Mouse (Mus musculus): ENCODE measurements around the gene Sertad3.

The Sertad3 gene

GRCm38 (mm10) chr7:27467648-27468047, 5.9 kb upstream of the Sertad3 start:
- no peak for DNase-seq (ENCODE audit: low read depth, low spot score)

DNA sequence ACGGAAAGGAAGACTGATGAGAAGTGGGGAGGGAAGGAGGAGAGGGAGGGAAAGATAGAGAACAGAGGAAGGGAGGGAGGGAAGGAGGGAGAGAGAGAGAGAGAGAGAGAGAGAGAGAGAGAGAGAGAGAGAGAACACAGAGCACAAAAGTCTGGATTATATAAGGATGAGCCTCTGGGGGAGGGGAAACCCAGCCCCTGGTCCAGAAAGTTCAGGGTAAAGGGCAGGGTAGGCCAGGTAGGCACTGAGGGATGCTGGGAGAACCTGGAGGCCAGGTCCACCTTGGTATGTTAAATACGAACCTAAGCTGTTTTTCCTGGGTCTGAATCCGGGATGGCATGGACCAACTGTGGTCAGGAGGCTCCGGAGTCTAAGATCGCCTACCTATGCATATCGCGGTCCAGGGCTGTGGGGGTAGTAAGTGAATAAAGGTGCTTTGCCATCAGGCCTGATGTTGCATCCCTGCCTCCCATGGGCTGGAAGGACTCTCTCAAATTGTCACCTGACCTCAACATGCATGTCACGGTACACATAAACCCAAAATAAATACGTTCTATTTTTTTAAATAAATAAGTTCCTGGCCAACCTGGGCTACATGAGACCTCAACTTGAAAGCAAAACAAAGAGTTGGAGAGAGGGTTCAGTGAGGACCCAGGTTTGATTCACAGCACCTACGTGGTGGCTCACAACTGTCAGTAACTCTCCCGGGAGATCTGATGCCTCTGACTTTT, 2.0 kb upstream of the Sertad3 start:
- no peak for DNase-seq (ENCODE audit: low read depth, low spot score)

GRCm38 (mm10) chr7:27472596-27472995, 972 bp upstream of the Sertad3 start:
- DNase-seq (ENCODE audit: low read depth, low spot score): no peak

DNA sequence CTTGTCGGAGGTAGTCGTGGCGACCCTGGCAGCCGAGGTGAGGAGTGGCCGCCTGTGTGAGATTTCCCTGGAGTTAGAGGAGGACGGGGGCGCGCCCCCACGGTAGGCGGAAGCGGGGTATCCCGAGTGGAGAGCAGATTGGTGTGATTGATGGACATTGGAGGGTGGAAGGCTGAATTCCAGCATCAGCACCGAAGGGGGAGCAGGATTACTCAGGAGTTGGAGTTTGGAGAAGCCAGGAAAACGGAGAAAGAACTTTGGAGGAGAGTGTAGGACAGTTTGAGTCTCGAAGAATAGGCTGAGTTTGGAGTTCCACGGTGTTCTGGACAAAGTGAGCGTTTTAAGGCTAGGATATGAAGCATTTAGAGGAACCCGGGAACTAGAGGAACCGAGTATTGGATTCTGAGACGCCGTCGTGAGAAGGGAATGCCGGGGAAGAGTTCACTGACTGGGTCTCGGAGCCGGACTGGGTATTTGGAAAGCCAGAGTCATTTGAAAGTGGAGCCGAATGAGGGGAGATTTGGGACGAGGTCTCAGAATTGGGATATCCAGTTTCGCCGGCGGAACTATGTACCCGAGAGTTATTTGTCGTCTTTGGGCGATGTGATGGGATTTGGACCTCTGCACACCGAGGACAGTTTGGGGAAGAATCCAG, 394 bp downstream of the Sertad3 start:
- DNase-seq (ENCODE audit: low read depth, low spot score): peak; percentile 54

GRCm38 (mm10) chr7:27474490-27474954, 954 bp downstream of the Sertad3 start:
- peak; percentile 96 for DNase-seq (ENCODE audit: low read depth, low spot score)

DNA sequence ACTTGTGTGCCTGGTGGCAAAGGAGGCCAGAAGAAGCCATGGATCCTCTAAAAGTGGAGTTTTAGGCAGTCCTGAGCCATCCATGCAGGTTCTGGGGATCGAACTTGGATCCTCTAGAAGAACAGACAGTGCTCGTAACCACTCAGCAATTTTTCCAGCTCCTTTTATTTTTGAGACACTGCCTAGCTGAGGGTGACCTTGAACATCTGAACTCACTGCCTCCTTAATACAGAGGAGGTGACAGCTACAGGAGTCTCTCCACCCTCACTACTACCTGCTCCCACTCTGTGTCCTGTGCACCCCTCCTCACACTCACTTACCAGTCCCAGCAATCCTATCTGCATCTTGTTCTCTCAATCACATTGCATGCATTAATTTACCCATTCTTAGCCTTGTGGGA, 2.0 kb downstream of the Sertad3 start:
- DNase-seq (ENCODE audit: low read depth, low spot score): no peak

GRCm38 (mm10) chr7:27476098-27476635, 2.6 kb downstream of the Sertad3 start:
- no peak for DNase-seq (ENCODE audit: low read depth, low spot score)

- no peak for DNase-seq (ENCODE audit: low read depth, low spot score)
Measured at GRCm38 (mm10) chr7:27478561-27478960, 5.0 kb downstream of the Sertad3 start.

DNA sequence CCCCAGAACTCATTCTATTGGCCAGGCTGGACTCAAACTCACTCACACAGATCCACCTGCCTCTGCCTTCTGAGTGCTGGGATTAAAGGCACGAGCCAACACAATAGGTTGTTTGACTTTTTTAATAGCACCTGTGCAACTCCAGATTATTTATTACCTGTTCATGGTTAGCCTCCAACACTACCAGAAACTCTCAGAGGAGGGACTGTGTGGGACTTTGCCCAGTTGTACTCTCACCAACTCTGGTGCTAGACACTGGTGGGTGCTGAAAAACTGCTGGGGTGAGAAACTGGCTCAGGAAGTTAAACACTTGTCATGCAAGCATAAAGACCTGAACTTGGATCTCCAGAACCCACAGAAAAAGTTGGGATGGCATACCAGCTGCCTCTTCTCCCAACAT, 6.2 kb downstream of the Sertad3 start:
- no peak for DNase-seq (ENCODE audit: low read depth, low spot score)

DNA sequence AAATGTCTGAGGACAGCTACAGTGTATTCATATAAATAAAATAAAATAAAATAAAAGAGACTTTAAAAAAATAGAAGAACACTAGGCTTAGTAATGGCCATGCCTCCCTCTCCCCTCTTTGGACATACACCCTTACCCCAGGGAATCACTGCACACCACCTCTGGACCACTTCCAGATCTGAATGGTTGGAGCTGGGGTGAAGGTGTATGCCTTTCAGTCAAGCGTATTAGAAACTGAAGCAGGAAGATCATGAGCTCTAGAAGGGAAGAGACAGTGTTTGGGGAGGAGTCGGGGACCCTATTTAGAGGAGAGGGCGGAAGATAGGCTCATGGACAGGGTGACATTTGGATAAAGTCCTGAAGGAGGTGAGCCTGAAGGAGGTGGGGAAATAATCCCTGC, 6.9 kb downstream of the Sertad3 start:
- no peak for DNase-seq (ENCODE audit: low read depth, low spot score)

GRCm38 (mm10) chr7:27480927-27481626, 7.5 kb downstream of the Sertad3 start:
- DNase-seq (ENCODE audit: low read depth, low spot score): no peak

DNA sequence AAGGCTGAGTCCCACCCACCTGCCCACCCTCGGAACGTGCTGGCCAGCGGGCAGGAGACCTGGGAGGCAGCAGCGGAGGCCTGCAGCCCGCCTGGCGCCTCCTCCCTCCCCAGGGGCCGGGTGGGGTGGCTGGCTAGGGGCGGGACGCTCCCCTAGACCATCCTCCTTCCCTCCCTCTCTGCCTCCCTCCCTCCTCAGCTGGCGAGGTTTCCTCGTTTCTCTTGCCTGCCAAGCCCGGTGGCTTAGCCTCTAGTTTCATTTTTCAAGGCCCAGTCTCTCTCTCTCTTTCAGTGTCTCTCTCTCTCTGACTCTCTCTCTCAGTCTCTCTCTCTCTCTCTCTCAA, 8.0 kb downstream of the Sertad3 start:
- peak; percentile 73 for DNase-seq (ENCODE audit: low read depth, low spot score)

DNA sequence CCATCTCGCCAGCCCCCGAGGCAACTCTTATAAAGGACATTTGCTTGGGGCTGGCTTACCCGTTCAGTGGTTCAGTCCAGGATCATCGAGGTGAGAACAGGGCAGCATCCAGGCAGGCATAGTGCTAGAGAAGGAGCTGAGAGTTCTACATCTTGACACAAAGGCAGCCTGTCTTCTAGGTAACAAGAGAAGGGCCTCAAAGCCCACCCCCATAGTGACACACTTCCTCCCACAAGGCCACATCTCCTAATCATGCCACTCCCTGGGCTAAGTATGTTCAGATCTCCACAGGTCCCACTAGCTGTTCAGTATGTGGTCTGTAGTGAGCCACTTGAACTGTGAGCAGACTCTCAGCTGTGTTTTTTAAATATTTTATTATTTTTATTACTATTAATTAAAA, 10.3 kb downstream of the Sertad3 start:
- DNase-seq (ENCODE audit: low read depth, low spot score): no peak

- DNase-seq (ENCODE audit: low read depth, low spot score): no peak
Measured at GRCm38 (mm10) chr7:27486102-27486769, 12.7 kb downstream of the Sertad3 start.

GRCm38 (mm10) chr7:27486770-27487697, 13.5 kb downstream of the Sertad3 start, which contains the start of gene Sertad1:
TSS of gene Sertad1 (plus strand) at chr7:27486910.
- peak; percentile 99 for DNase-seq (ENCODE audit: low read depth, low spot score)

DNA sequence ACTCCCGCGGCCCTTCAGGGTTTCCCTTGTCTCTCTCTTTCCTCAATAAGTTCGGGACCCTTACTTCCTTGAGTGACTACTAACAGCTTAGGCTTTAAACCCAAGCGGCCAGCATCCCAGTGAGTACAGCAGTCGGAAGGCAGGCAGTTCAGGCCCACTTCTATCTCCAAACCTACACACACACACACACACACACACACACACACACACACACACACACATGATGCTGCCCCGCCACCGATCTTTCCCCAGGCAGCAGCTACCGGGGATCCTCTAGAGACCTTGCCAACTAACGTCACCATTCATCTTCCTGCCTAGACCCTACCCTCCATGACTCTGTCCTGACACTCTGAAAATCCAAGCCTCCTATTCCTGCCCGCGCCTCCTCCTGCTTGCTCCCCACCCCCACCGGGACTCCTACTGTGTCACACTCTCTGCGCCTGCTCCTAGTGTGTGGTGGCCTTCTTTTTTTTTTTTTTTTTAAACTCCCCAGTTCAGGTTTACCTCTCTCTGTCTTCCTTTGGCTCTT, 14.2 kb downstream of the Sertad3 start:
- DNase-seq (ENCODE audit: low read depth, low spot score): no peak

DNA sequence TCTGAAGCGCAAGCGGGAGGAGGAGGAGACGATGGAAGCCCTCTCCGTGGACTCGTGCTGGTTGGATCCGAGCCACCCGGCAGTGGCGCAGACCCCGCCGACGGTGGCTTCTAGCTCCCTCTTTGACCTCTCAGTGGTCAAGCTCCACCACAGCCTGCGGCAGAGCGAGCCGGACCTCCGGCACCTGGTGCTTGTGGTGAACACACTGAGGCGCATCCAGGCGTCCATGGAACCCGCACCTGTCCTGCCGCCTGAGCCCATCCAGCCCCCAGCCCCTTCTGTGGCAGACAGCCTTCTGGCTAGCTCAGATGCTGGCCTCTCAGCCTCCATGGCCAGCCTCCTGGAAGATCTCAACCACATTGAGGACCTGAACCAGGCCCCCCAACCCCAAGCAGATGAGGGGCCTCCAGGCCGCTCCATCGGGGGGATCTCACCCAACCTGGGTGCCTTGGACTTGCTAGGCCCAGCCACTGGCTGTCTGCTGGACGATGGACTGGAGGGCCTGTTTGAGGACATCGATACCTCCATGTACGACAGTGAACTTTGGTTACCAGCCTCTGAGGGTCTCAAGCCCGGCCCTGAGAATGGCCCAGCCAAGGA, 15.8 kb downstream of the Sertad3 start:
- no peak for DNase-seq (ENCODE audit: low read depth, low spot score)

GRCm38 (mm10) chr7:27490227-27490542, 16.6 kb downstream of the Sertad3 start:
- DNase-seq (ENCODE audit: low read depth, low spot score): no peak

DNA sequence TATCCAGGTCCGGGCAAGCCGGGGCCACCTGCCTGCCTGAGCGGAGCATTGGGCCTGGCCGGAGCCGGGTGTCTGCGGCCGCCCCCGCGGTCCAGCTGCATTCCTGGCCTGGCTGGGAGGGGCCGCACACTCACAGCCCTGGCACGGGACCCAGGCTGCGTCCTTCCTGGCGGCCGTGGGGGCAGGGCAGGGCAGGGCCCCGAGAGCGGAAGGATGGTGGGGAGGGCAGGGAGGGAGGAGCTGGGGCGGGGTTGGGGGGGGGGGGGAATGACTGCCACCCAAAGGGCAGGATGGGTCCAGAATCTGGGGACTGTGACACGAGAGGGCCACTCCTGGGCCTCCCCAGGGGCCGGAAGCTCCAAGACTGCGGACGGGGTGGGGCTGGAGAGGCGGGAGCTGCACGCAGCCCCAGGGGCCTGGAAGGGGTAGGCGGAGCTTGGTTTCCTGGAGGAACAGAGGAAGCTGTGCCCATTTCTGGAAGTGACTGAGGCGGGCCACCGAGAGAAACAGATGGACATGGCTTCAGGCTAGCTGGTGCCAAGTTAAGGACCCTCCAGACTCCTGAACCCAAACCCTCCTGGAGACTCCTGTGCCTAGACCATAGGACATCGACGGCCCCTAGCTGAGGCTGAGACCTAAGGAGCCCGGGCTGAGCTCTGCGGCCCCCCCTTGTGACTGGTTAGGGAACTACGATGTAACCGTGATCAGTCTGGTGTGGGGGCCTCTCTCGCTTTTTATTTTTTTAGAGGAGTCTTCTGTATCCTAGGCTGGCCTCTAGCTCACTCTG, 17.2 kb downstream of the Sertad3 start:
- peak; percentile 73 for DNase-seq (ENCODE audit: low read depth, low spot score)

Measured in embryo, embryonic 11.5 days (tissue).